Mouse (Mus musculus) hindbrain, embryonic 11.5 days (tissue): ENCODE data around the gene Snrpd3. TPM values are rescaled to one million over a fixed set of nuclear protein-coding genes. Genes with fewer than 3 reads are reported as not detected.
"Not testable (repeated sequence)": the region's sequence is repeated elsewhere in the genome, so short reads cannot be mapped to it uniquely, and the experiment has no call there.

Experiments
- ATAC-seq: fragments of 200-750 bp; cut with Nextera tagmentation; 2 replicates; pipeline ENCODE4 v1.8.0; 2017; ENCODE audit warnings: mild to moderate bottlenecking, moderate TSS enrichment, moderate library complexity; ENCODE audit not compliant: low FRiP score
- DNase-seq: peaks from one replicate; pipeline ENCODE4 v3.0.0-alpha.2; 2015; ENCODE audit warnings: low spot score
- H3K27ac ChIP-seq: fragments of 300-500 bp; sonication (generic); 2 replicates; pipeline ENCODE4 v1.5.1; 2014; ENCODE audit warnings: mild to moderate bottlenecking, low read depth, low read length
- H3K27me3 ChIP-seq: fragments of 300-500 bp; sonication (generic); 2 replicates; pipeline ENCODE4 v1.6.1; 2014; ENCODE audit warnings: mild to moderate bottlenecking, low read length, moderate library complexity, mixed read lengths; ENCODE audit not compliant: control insufficient read depth, insufficient read depth
- H3K36me3 ChIP-seq: fragments of 300-500 bp; sonication (generic); 2 replicates; pipeline ENCODE4 v1.6.1; 2014; ENCODE audit warnings: mild to moderate bottlenecking, low read length, moderate library complexity, mixed read lengths; ENCODE audit not compliant: control insufficient read depth, insufficient read depth
- H3K4me1 ChIP-seq: fragments of 300-500 bp; sonication (generic); replicated peaks from 2 replicates; pipeline ENCODE4 v1.6.1; 2014; ENCODE audit warnings: low read length, mixed read lengths; ENCODE audit not compliant: control insufficient read depth, insufficient read depth
- H3K4me2 ChIP-seq: fragments of 300-500 bp; sonication (generic); replicated peaks from 2 replicates; pipeline ENCODE4 v1.6.1; 2014; ENCODE audit warnings: mild to moderate bottlenecking, low read depth, low read length
- H3K4me3 ChIP-seq: fragments of 300-500 bp; sonication (generic); 2 replicates; pipeline ENCODE4 v1.5.1; 2014; ENCODE audit warnings: low read depth, low read length
- H3K9ac ChIP-seq: fragments of 300-500 bp; sonication (generic); 2 replicates; pipeline ENCODE4 v1.6.1; 2014; ENCODE audit warnings: low read depth, low read length
- H3K9me3 ChIP-seq: fragments of 300-500 bp; sonication (generic); 2 replicates; pipeline ENCODE4 v1.6.1; 2016; ENCODE audit warnings: low read length; ENCODE audit not compliant: control insufficient read depth
- WGBS: fragments of 180-500 bp; shearing (Covaris S2); extraction: QIAGEN DNeasy Blood & Tissue Kit; methylation state at CpG from one replicate; pipeline ENCODE4 v1.1.7; 2014; 5-methylcytosine and 5-hydroxymethylcytosine counted together
- polyA plus RNA-seq: library from polyadenylated mRNA; unstranded; fragments of >200 nt; fragmentation: Nextera tagmentation; extraction: Ambion mirVana; gene quantifications from 2 replicates; pipeline ENCODE4 v1.2.1, GENCODE M21; 2014

Gene Snrpd3
- polyA plus RNA-seq, 1 experiment from 2014 or later: 180 TPM

GRCm38 (mm10) chr10:75505130-75505495 is 12.2 kb upstream of the Snrpd3 start:
- no peaks in the 10 kb centered on the region for H3K9me3 ChIP-seq
- H3K9ac ChIP-seq: no peak overlapping the region
- 82% methylated on average over 3 of the region's 3 CpGs for WGBS
- H3K4me3 ChIP-seq: no peak overlapping the region
- DNase-seq (no peak), ATAC-seq (no peak)
- no peak overlapping the region for H3K27ac ChIP-seq
- H3K36me3 ChIP-seq: peaks cover 10% of the 10 kb centered on the region
- no peaks in the 10 kb centered on the region for H3K27me3 ChIP-seq
- H3K4me2 ChIP-seq: no peak overlapping the region
- no peaks in the 10 kb centered on the region for H3K4me1 ChIP-seq

GRCm38 (mm10) chr10:75505928-75506327 is 11.4 kb upstream of the Snrpd3 start:
- peaks cover 17% of the 10 kb centered on the region for H3K36me3 ChIP-seq
- not testable (repeated sequence) for H3K4me1 ChIP-seq, DNase-seq, H3K9me3 ChIP-seq, H3K27me3 ChIP-seq, H3K4me2 ChIP-seq, H3K4me3 ChIP-seq, H3K9ac ChIP-seq, ATAC-seq, H3K27ac ChIP-seq
- 88% methylated on average over 3 of the region's 3 CpGs for WGBS

- Histone ChIP-seq H3K36me3 (peaks cover 21% of the 10 kb centered on the region), H3K4me3 (no peak overlapping the region), H3K9me3 (no peaks in the 10 kb centered on the region), H3K4me2 (no peak overlapping the region), H3K27ac (no peak overlapping the region), H3K9ac (no peak overlapping the region), H3K27me3 (no peaks in the 10 kb centered on the region), H3K4me1 (no peaks in the 10 kb centered on the region)
- ATAC-seq (no peak), DNase-seq (no peak)
- WGBS: 93% methylated on average over 7 of the region's 7 CpGs
These were observed 6.9 kb upstream of the Snrpd3 start for GRCm38 (mm10) chr10:75510446-75510845.

- H3K4me2 ChIP-seq: no peak overlapping the region
- peaks cover 21% of the 10 kb centered on the region for H3K36me3 ChIP-seq
- no peak for DNase-seq
- ATAC-seq: no peak
- no peak overlapping the region for H3K9ac ChIP-seq
- H3K9me3 ChIP-seq: no peaks in the 10 kb centered on the region
- WGBS: 90% methylated on average over 9 of the region's 9 CpGs
- H3K4me3 ChIP-seq: no peak overlapping the region
- H3K27ac ChIP-seq: no peak overlapping the region
- H3K4me1 ChIP-seq: no peaks in the 10 kb centered on the region
- H3K27me3 ChIP-seq: no peaks in the 10 kb centered on the region
These were observed 6.3 kb upstream of the Snrpd3 start for GRCm38 (mm10) chr10:75511060-75511459.

GRCm38 (mm10) chr10:75511897-75512296 is 5.5 kb upstream of the Snrpd3 start:
- DNase-seq (no peak), ATAC-seq (no peak)
- H3K27me3 ChIP-seq: no peaks in the 10 kb centered on the region
- no peak overlapping the region for H3K27ac ChIP-seq
- WGBS: 95% methylated on average over 7 of the region's 7 CpGs
- no peak overlapping the region for H3K9ac ChIP-seq
- no peak overlapping the region for H3K4me2 ChIP-seq
- H3K4me1 ChIP-seq: no peaks in the 10 kb centered on the region
- peaks cover 21% of the 10 kb centered on the region for H3K36me3 ChIP-seq
- H3K9me3 ChIP-seq: no peaks in the 10 kb centered on the region
- no peak overlapping the region for H3K4me3 ChIP-seq

- Histone ChIP-seq H3K27me3 (no peaks in the 10 kb centered on the region), H3K9me3 (no peaks in the 10 kb centered on the region), H3K27ac (no peak overlapping the region), H3K4me3 (no peak overlapping the region), H3K36me3 (peaks cover 21% of the 10 kb centered on the region), H3K9ac (no peak overlapping the region), H3K4me1 (no peaks in the 10 kb centered on the region), H3K4me2 (no peak overlapping the region)
- DNase-seq (no peak), ATAC-seq (no peak)
- 89% methylated on average over 7 of the region's 7 CpGs for WGBS
These were observed 4.6 kb upstream of the Snrpd3 start for GRCm38 (mm10) chr10:75512796-75513195.

GRCm38 (mm10) chr10:75513306-75514067 is 3.9 kb upstream of the Snrpd3 start:
- H3K4me1 ChIP-seq: no peaks in the 10 kb centered on the region
- H3K36me3 ChIP-seq: peaks cover 21% of the 10 kb centered on the region
- 92% methylated on average over 8 of the region's 8 CpGs for WGBS
- H3K4me2 ChIP-seq: no peak overlapping the region
- no peak overlapping the region for H3K27ac ChIP-seq
- H3K4me3 ChIP-seq: no peak overlapping the region
- no peaks in the 10 kb centered on the region for H3K9me3 ChIP-seq
- ATAC-seq: no peak
- no peak for DNase-seq
- no peaks in the 10 kb centered on the region for H3K27me3 ChIP-seq
- no peak overlapping the region for H3K9ac ChIP-seq

- DNase-seq: no peak
- no peak overlapping the region for H3K27ac ChIP-seq
- no peaks in the 10 kb centered on the region for H3K9me3 ChIP-seq
- no peak overlapping the region for H3K9ac ChIP-seq
- no peak overlapping the region for H3K4me3 ChIP-seq
- ATAC-seq: no peak
- WGBS: 90% methylated on average over 7 of the region's 7 CpGs
- H3K36me3 ChIP-seq: peaks cover 17% of the 10 kb centered on the region
- no peak overlapping the region for H3K4me2 ChIP-seq
- no peaks in the 10 kb centered on the region for H3K27me3 ChIP-seq
- H3K4me1 ChIP-seq: no peaks in the 10 kb centered on the region; the same call in 1 of the 2 replicates
These were observed 3.0 kb upstream of the Snrpd3 start for GRCm38 (mm10) chr10:75514361-75514760.
